Mouse (Mus musculus) effector memory CD4-positive, alpha-beta T cell, adult 5 months (primary cell): ENCODE results near the gene Pilra. TPM values are rescaled to one million over a fixed set of nuclear protein-coding genes. Genes with fewer than 3 reads are reported as not detected.

ENCODE experiments used
- polyA plus RNA-seq: library from polyadenylated mRNA; unstranded; fragments of 100-300 nt; shearing (Covaris generic); gene quantifications from one replicate; pipeline ENCODE4 v1.2.1, GENCODE M21; 2017

Gene Pilra
- 0.32 TPM for polyA plus RNA-seq

GRCm38 (mm10) chr5:137835966-137836520 is at the start of gene Pilra:
Pilra (minus strand) TSS chr5:137836281.

GRCm38 (mm10) chr5:137871644-137872380 is 35.7 kb upstream of the Pilra start, which contains the start of gene Pilrb2:
Pilrb2 (minus strand) TSS chr5:137871815.

GRCm38 (mm10) chr5:137857960-137858710 is 22.1 kb upstream of the Pilra start, which contains the start of gene Pilrb1:
Pilrb1 (minus strand) TSS chr5:137858106.

GRCm38 (mm10) chr5:137787151-137787928 is 48.7 kb downstream of the Pilra start, which contains the start of the genes Mepce and Zcwpw1:
Mepce (minus strand) TSS chr5:137787655.
Zcwpw1 (plus strand) TSS chr5:137787798.

GRCm38 (mm10) chr5:137778635-137779034 is 57.4 kb downstream of the Pilra start, which contains the start of gene Ppp1r35:
Ppp1r35 (plus strand) TSS chr5:137778849.

Other genes with a start within 250 kb of the Pilra start
- gene Mospd3, start 235.2 kb downstream of the Pilra start, polyA plus RNA-seq, result 47.7 TPM
- 0.59 TPM for gene Pcolce, start 222.5 kb downstream of the Pilra start, polyA plus RNA-seq
- not detected for gene Fbxo24, start 207.3 kb downstream of the Pilra start, polyA plus RNA-seq
- 214 TPM for gene Lrch4, start 207.2 kb downstream of the Pilra start, polyA plus RNA-seq
- 36.7 TPM for gene Gm20605, start 207.1 kb downstream of the Pilra start, polyA plus RNA-seq
- gene Sap25, start 194.9 kb downstream of the Pilra start, polyA plus RNA-seq, result 60.5 TPM
- gene Irs3, start 190.6 kb downstream of the Pilra start, polyA plus RNA-seq, result not detected
- gene Agfg2, start 151.6 kb downstream of the Pilra start, polyA plus RNA-seq, result 16.2 TPM
- 0.52 TPM for gene Nyap1, start 94.7 kb downstream of the Pilra start, polyA plus RNA-seq
- 156 TPM for gene Tsc22d4, start 90.6 kb downstream of the Pilra start, polyA plus RNA-seq
- gene Ppp1r35, start 57.4 kb downstream of the Pilra start, polyA plus RNA-seq, result 51.7 TPM
- 69.2 TPM for gene Mepce, start 48.6 kb downstream of the Pilra start, polyA plus RNA-seq
- 11.0 TPM for gene Zcwpw1, start 48.5 kb downstream of the Pilra start, polyA plus RNA-seq
- gene Pilrb1, start 21.8 kb upstream of the Pilra start, polyA plus RNA-seq, result not detected
- gene Pilrb2, start 35.5 kb upstream of the Pilra start, polyA plus RNA-seq, result 0.31 TPM
- gene Cyp3a13, start 85.3 kb upstream of the Pilra start, polyA plus RNA-seq, result 0.25 TPM
- 0.09 TPM for gene Gjc3, start 126.8 kb upstream of the Pilra start, polyA plus RNA-seq
- not detected for gene Azgp1, start 145.2 kb upstream of the Pilra start, polyA plus RNA-seq
- gene Smok3a, start 185.0 kb upstream of the Pilra start, polyA plus RNA-seq, result 0.34 TPM
- not detected for gene Smok3b, start 185.1 kb upstream of the Pilra start, polyA plus RNA-seq
- gene Smok3c, start 216.9 kb upstream of the Pilra start, polyA plus RNA-seq, result not detected
- gene Zkscan1, start 248.8 kb upstream of the Pilra start, polyA plus RNA-seq, result 14.8 TPM